Mouse (Mus musculus): ENCODE measurements around the gene Mysm1. TPM values are rescaled to one million over a fixed set of nuclear protein-coding genes. Genes with fewer than 3 reads are reported as not detected.
A peak's percentile ranks its signal among the peaks of the same experiment; 100 is the strongest.

The Mysm1 gene
- 41.4 and 41.9 TPM in 2 replicates for polyA plus RNA-seq (2011; ENCODE audit: insufficient read depth, insufficient read length, low read depth, missing spikeins)

DNA sequence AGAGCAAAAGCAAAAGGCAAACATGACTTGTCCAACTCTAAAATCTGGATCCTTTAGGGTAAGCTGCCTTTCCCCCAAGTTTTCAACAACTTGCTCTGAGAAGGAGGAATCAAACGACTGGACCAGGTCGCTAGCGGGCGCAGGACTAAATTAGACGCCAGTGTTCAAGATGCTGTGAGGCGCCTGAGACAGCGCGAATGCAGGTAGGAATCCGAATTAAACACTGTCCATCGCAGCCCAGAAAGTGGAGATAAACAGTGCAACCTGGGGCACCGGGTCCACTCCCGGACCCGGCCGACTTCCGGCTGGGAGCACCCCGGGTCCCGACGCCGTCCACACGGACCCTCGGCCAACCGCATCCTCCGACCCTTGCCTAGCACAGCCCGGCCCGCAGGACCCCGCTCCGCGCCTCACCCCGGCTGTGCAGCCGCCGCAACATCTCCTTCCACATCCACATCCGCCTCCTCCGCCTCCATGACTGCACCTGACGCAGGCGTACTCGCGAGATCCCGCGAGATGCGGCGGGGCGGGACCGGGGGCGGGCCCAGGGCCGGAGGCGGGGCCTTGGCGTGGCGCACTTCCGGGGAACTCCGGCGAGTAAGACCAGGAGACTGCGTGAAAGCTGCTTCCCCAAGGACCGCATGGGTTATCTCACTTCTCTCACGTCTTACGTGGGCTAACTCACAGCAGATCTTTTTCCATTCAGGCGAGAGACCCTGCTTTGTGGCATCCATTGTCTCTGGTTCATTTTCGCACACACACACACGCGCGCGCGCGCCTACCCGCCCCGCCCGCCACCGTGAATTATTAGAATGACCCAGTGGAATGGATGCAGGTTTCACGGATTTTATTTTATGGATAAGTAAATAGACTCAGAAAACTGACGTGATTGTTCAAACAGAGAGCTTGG lies at the start of gene Mysm1:
TSS of gene Mysm1 (minus strand) at position 511 of the 910 bp plus-strand sequence.
- Histone ChIP-seq H3K9ac (ENCODE audit: low read depth, poor library complexity, severe bottlenecking) (peak within 1 kb of the TSS; percentile 62), H3K4me3 (ENCODE audit: low read depth, low read length) (peak within 1 kb of the TSS; percentile 87), H3K9me3 (replicated peaks; ENCODE audit: control insufficient read depth, insufficient read depth, low read length, poor library complexity, severe bottlenecking) (no peaks in the 10 kb centered on the region), H3K27me3 (ENCODE audit: control insufficient read depth, insufficient read depth, low read length, poor library complexity, severe bottlenecking) (no peaks in the 10 kb centered on the region), H3K36me3 (ENCODE audit: control insufficient read depth, insufficient read depth, low read length, poor library complexity, severe bottlenecking) (peaks cover 9% of the 10 kb centered on the region), H3K27ac (ENCODE audit: insufficient read depth, low read length) (no peak within 1 kb of the TSS), H3K4me1 (ENCODE audit: control insufficient read depth, insufficient read depth, low read length) (no peaks in the 10 kb centered on the region)
- peak; percentile 96 for TF ChIP-seq POLR2A (IDR thresholded peaks at IDR 0.05; ENCODE audit: insufficient read depth, low read length)
- TF ChIP-seq CTCF (IDR thresholded peaks at IDR 0.05; ENCODE audit: low read depth, low read length), result no peak
- TF ChIP-seq EP300 (IDR thresholded peaks at IDR 0.05; ENCODE audit: insufficient read depth, low read depth, low read length), result 0 out of 2 replicates have a peak, but pooled peaks have one; percentile 19

DNA sequence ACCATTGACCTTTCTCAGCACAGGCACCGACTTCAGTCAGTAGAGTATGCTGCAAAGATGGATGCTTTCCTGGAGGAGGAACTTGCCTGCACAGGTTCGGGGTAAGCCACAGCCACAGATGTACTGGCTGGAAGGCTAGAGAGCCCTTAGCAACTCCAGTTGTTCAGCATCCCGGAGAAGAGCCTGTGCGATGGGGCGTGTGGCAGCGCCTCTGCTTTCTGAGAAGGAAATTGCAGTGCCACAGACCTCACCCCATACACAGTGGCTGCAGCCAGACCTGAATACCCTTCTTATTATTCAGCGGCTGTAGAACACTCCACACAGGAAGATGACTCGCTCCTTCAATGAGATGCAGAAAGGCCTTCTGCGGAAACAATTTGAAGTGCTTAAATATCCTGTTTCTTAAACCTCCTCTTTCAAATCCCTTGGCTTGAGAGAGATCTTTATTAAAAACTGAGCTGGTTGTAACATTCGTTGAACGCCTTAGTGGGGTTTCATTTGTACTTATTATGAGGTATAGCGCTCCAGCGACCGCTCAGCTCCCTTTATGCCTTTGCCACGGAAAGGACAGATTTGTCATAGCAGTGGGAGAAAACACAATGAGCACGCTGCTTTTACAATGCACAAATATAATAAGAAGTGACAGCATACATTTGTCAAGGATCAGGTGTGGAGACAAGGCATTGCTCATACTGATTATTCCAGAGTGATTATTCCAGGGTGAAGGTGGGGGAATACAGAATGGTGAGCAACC lies 47.1 kb upstream of the Mysm1 start:
- peaks cover 1% of the 10 kb centered on the region for H3K27me3 ChIP-seq (ENCODE audit: control insufficient read depth, insufficient read depth, low read length, poor library complexity, severe bottlenecking)

DNA sequence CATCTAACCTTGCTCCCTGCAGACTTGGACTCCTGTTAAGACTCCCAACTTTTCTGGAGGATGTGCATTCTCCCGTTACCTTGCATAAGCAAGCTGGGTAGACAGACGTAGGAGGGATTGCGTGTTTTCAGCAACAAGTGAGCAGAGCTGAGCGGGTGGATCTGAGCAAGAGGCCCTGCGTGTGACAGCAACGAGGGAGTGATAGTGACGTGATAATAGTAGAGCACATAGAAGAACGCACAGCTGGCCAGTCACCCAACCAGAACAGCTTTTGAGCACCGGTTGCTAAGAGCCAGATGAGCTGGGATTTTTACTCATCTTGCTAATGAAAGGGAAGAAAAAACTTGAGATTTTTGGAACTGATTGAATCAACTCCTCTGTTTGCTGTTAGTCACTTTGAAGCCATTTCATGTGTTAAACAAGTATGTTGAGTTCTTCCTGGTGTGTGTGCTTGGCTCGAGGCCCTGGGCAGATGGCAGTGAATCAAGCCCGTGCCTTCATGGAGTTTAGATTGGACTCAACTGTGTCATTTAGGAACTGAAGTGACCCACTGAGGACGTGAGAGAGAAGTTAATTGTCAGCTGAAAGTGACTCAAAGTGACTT lies 44.6 kb upstream of the Mysm1 start:
- no peaks in the 10 kb centered on the region for H3K4me1 ChIP-seq (ENCODE audit: control insufficient read depth, insufficient read depth, low read length)
- no peak for TF ChIP-seq CTCF (IDR thresholded peaks at IDR 0.05; ENCODE audit: low read depth, low read length)
- TF ChIP-seq POLR2A (IDR thresholded peaks at IDR 0.05; ENCODE audit: insufficient read depth, low read length), result no peak
- TF ChIP-seq EP300 (IDR thresholded peaks at IDR 0.05; ENCODE audit: insufficient read depth, low read depth, low read length), result no peak

More for the DNA sequence above, 47.1 kb upstream of the Mysm1 start:
- TF ChIP-seq EP300 (IDR thresholded peaks at IDR 0.05; ENCODE audit: insufficient read depth, low read depth, low read length) (no peak), CTCF (IDR thresholded peaks at IDR 0.05; ENCODE audit: low read depth, low read length) (no peak), POLR2A (IDR thresholded peaks at IDR 0.05; ENCODE audit: insufficient read depth, low read length) (no peak)
- Histone ChIP-seq H3K4me3 (ENCODE audit: low read depth, low read length) (no peak overlapping the region), H3K4me1 (ENCODE audit: control insufficient read depth, insufficient read depth, low read length) (no peaks in the 10 kb centered on the region), H3K36me3 (ENCODE audit: control insufficient read depth, insufficient read depth, low read length, poor library complexity, severe bottlenecking) (no peaks in the 10 kb centered on the region), H3K9me3 (replicated peaks; ENCODE audit: control insufficient read depth, insufficient read depth, low read length, poor library complexity, severe bottlenecking) (no peaks in the 10 kb centered on the region), H3K9ac (ENCODE audit: low read depth, poor library complexity, severe bottlenecking) (no peak overlapping the region), H3K27ac (ENCODE audit: insufficient read depth, low read length) (no peak overlapping the region)

DNA sequence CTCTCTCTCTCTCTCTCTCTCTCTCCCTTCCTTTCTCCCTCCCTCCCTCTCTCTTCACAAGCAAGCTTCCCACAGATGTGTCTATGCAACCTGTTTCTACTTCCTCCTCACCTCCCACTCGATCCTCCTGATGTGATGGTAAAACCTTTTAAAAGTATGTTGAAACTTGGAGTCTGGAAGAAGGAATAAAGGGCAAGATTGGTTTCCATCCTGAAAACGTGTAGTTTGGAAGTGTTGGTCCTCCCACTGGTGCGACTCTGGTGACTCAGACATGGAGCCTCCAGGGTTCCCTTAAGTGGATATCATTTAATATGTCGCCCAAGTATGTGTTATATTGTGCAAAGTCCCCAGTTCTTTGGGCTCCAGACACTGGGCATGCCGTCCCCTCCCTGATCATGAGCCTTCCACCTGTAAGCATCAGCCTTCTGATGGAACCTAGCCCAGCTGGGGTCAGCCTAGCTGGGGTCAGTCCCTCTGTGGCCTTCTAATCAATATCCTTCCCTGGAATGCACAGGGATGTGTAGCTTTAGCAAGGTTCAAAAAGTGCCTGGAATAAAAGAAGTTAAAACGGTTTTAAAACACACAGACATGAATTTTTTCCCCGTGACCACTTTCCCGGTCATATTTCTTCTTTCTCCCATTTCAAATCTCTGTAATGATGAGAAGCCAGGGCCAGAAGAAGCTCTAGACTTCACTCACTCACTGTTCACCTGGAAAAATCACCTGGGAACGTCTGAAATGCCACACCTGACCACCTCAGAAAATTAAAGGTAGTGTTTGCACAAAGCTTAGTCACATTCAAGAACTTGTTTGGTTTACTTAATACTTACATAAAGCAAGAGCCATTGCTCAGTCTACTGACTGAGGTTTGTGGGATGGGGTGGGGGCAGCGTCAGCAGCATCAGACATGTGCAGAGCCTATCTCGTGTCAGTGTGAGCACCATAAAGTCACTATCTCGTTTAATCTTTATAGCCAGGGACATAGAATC lies 43.0 kb upstream of the Mysm1 start:
- H3K27ac ChIP-seq (ENCODE audit: insufficient read depth, low read length), result no peak overlapping the region
- no peaks in the 10 kb centered on the region for H3K4me1 ChIP-seq (ENCODE audit: control insufficient read depth, insufficient read depth, low read length)
- no peak for TF ChIP-seq EP300 (IDR thresholded peaks at IDR 0.05; ENCODE audit: insufficient read depth, low read depth, low read length)
- TF ChIP-seq POLR2A (IDR thresholded peaks at IDR 0.05; ENCODE audit: insufficient read depth, low read length), result no peak
- no peak for TF ChIP-seq CTCF (IDR thresholded peaks at IDR 0.05; ENCODE audit: low read depth, low read length)
- H3K36me3 ChIP-seq (ENCODE audit: control insufficient read depth, insufficient read depth, low read length, poor library complexity, severe bottlenecking), result no peaks in the 10 kb centered on the region
- H3K27me3 ChIP-seq (ENCODE audit: control insufficient read depth, insufficient read depth, low read length, poor library complexity, severe bottlenecking), result peaks cover 1% of the 10 kb centered on the region
- no peak overlapping the region for H3K9ac ChIP-seq (ENCODE audit: low read depth, poor library complexity, severe bottlenecking)
- H3K4me3 ChIP-seq (ENCODE audit: low read depth, low read length), result no peak overlapping the region
- H3K9me3 ChIP-seq (replicated peaks; ENCODE audit: control insufficient read depth, insufficient read depth, low read length, poor library complexity, severe bottlenecking), result no peaks in the 10 kb centered on the region

More for the DNA sequence above, 44.6 kb upstream of the Mysm1 start:
- Histone ChIP-seq H3K36me3 (ENCODE audit: control insufficient read depth, insufficient read depth, low read length, poor library complexity, severe bottlenecking) (no peaks in the 10 kb centered on the region), H3K9me3 (replicated peaks; ENCODE audit: control insufficient read depth, insufficient read depth, low read length, poor library complexity, severe bottlenecking) (no peaks in the 10 kb centered on the region), H3K4me3 (ENCODE audit: low read depth, low read length) (no peak overlapping the region), H3K9ac (ENCODE audit: low read depth, poor library complexity, severe bottlenecking) (no peak overlapping the region), H3K27ac (ENCODE audit: insufficient read depth, low read length) (no peak overlapping the region), H3K27me3 (ENCODE audit: control insufficient read depth, insufficient read depth, low read length, poor library complexity, severe bottlenecking) (peaks cover 1% of the 10 kb centered on the region)

DNA sequence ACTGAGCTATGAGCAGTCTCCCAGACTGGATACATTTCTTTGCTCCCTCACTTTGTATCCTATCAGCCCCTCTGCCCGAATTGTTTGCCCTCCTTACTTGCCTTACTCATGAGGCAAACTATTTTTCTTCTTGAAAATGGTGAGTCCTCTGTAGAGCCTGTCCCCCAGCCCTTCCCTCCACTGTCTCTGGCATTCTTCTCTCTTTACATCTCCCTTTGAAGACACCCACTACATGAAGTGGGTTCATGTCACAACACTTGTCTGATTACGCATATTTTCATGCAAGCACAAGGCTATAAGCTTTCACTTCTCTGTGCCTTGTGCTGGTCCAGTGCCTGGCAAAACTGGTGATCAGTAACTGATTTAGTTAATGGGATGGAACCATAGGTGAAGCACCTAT lies 41.3 kb upstream of the Mysm1 start:
- H3K27me3 ChIP-seq (ENCODE audit: control insufficient read depth, insufficient read depth, low read length, poor library complexity, severe bottlenecking), result no peaks in the 10 kb centered on the region; the same call in none of the 2 replicates
- TF ChIP-seq POLR2A (IDR thresholded peaks at IDR 0.05; ENCODE audit: insufficient read depth, low read length) (no peak), CTCF (IDR thresholded peaks at IDR 0.05; ENCODE audit: low read depth, low read length) (no peak), EP300 (IDR thresholded peaks at IDR 0.05; ENCODE audit: insufficient read depth, low read depth, low read length) (no peak)
- no peak overlapping the region for H3K27ac ChIP-seq (ENCODE audit: insufficient read depth, low read length)
- no peak overlapping the region for H3K9ac ChIP-seq (ENCODE audit: low read depth, poor library complexity, severe bottlenecking)
- no peaks in the 10 kb centered on the region for H3K4me1 ChIP-seq (ENCODE audit: control insufficient read depth, insufficient read depth, low read length)
- H3K36me3 ChIP-seq (ENCODE audit: control insufficient read depth, insufficient read depth, low read length, poor library complexity, severe bottlenecking), result no peaks in the 10 kb centered on the region
- H3K9me3 ChIP-seq (replicated peaks; ENCODE audit: control insufficient read depth, insufficient read depth, low read length, poor library complexity, severe bottlenecking), result no peaks in the 10 kb centered on the region
- H3K4me3 ChIP-seq (ENCODE audit: low read depth, low read length), result no peak overlapping the region

Data from ES-Bruce4 (cell line).